Mouse (Mus musculus) liver, postnatal 0 days (tissue): ENCODE results near the gene Hdc.

Experiments
- CTCF ChIP-seq: sonication (generic); IDR thresholded peaks from 2 replicates; pipeline ENCODE4 v1.5.1; 2016; ENCODE audit warnings: antibody characterized with exemption, low read depth
- EP300 ChIP-seq: IDR thresholded peaks from 2 replicates; pipeline ENCODE4 v1.6.1; 2016; ENCODE audit warnings: antibody characterized with exemption, low read depth, mild to moderate bottlenecking

DNA sequence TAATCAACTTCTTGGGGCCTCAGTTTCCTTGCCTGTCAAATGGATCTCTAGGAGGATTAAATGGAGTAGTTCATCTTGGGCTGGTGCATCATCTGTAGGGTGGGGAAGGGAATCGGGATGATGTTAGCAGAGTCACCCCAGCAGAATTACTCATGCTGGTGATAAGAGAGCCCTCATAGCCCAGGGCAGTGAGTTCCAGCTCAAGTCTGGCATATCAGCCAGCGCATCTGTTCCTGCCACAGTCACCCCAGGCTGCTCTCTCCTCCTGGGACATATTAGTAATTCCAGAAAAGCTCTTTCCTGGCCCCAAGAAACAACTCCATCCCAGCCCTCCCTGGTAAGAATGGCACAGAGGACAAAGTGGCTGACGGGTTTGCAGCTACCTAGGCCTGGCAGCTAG is 3.7 kb downstream of the Hdc start:
- TF ChIP-seq CTCF (no peak), EP300 (no peak)
